Mouse (Mus musculus) urinary bladder, postnatal 25 days (tissue): ENCODE measurements around the gene Inpp4b.

Experiments
- DNase-seq: peaks from one replicate; pipeline ENCODE4 v3.0.0; 2022; ENCODE audit warnings: low spot score

Inpp4b gene

DNA sequence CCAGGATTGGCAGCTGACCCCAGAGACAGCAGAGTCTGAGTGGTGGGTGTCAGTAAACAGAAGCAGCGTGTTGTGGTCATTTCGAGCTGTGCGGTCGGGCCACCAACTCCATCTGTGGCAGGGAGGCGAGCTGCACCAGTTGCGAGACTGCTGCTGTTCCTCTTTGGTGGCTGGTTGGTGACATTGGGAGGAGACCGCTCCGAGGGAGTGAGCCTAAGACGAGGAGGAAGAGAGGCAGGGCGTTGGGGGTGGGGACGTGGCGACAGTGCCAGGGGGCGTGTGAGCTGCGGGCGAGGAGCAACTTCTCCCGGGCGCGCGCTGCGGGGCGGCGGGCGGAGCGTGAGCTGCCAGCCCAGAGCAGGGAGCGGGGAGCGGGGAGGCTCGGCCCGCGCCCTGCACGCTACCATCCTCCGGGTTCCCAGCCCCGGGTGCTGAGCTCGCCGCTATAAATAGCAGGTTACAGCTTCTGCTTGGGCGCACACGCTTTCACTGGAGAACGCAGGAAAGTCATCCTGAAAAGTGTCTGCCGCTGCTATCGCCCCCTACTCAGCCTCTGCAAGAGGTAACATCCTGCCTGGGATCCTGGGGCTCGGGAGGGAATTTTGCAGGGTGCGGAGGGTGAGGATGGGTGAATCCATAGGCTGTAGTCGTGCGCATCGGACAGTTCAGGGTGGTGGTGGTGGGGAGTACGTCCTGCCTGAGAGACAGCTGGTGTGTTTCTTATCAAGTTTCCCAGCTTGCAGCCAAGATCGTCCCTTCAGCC, at the start of gene Inpp4b:
TSS of gene Inpp4b (plus strand) at position 321 of the 763 bp plus-strand sequence.
- peak; percentile 22 for DNase-seq

DNA sequence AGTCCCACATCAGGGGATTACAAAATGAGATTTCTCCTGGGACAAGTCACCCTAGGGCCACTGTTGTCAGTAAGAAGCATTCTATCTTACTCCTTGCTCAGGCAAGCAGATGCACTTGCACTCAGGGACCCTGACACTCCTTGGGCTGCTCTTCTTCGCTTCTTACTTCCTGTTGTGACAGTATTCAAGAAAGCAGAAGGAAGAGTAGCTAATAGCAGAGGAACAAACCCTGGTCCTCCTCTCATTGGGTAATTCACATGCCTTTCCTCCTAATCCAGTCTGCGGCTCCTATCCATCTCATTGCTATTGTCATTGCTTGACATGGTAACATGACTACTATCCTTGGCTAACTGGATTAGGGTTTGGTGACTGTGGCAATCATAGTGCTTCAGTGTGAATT, 7.1 kb upstream of the Inpp4b start:
- DNase-seq, result no peak

DNA sequence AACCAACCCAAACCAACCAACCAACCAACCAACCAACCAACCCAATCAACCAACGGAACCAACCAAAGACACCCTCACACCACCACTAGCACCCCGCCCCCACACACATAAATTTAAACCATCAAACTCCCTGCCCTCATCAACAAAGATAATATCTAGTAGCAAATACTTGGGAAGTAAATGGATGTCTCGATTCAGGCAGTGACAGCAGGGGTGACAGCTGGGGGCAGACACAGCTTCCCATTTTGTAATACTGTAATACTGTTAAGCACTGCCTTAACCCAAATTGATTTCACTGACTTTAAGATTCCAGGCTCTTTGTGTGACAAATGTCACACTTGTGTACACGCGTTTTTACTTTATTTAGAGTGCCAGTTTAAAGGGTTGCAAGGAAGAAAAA, 1.2 kb upstream of the Inpp4b start:
- DNase-seq, result no peak

DNA sequence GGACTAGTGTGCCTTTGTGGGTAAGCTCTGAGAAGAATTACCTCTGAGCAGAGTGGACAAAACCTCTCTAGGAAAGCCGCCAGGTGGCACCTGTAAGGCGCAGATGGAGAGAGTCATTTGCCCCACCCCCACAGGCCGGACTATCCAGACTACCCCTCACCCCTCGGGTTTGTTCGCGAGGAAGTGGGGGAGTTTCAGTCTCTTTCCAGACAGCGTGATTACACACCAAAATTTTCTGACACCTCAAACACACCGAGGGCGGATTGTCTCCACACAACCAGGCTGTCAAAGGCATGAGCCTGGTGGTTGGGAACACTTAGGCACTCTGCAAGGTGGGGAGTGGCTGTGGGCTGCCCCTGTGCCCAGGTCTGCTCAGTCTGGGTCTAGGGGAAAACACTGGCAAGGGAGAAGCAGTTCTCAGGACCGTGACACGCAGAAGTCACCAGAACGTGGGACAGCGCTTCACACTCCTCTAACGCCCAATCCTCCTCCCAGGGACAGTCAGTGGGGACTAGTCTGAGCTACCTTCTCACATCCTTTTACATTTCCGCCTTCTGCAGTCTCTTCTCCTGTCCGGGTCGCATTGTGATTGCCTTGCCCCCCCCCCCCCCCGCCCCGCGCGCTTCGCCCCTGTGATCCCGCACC, 643 bp upstream of the Inpp4b start:
- peak; percentile 48 for DNase-seq

DNA sequence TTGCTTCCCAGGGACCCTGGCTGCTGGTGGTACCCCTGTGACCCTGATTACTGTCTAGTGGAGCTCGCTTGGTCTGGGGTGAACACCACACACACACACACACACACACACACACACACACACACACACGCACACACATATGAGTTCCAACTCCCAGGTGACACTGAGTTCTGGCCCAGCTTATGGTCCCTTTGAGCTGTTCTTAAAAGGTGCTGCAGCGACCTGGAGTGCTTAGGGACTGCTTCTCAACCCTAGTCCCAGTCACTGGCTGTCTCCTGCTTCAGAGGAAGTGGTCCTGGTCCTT, 595 bp downstream of the Inpp4b start:
- no peak for DNase-seq

DNA sequence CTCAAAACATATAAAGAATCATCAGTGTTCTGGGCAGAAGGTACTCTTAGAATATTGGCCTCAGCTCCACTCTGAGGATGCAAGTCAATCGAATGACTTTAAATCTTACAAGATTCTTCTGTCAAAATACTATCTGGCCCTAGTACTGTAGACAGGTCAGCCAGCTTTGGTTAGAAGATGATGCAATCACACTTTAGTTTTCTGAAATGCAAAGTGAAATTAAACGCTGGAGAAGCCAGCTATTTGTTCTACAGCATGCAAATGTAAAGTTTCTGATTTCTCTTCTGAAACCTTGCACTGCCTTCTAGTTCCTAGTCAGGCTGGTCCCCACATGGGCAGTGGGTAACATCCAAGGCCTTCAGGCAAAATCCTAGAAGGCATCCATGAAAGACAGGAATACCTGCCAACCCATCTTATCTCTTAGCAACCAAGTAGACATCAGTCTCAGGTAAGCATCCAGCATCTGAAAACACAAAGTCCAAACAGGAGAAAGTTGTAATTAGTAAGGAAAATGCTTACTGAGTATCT, 2.9 kb downstream of the Inpp4b start:
- DNase-seq, result no peak

DNA sequence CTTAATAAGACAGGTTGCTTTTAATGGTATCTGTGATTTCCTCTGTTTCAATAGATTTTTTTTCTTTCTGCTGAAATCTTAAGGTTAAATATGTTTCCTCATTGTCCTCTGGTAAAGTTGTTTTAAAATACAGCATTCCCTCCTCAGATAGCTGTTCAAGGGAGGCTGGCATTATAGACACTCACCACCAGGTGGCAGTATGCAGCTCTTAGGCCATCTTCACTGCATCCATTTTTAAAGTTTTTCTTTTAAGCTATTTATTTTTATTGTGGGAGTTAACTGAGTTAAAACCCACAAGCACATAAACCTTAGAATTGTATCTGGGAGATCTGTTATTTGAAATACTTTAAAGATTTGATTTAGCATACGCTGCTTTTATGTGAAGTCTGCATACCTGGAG, 7.1 kb downstream of the Inpp4b start:
- DNase-seq, result peak; percentile 46

DNA sequence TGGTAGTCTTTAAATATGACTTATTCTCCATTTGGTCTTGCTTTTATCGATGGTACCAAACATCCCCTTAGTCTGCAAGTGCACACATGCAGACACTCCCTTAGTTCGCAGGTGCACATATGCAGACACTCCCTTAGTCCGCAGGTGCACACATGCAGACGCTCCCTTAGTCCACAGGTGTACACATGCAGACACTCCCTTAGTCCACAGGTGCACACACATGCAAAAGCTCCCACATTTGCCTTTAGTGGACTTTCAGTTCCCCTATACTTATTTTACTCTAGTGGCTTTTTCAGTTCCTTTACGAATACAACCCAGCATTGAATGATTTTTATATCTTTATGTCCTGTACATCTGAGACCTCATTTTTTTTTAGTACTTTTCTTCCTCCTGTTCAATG, 11.1 kb downstream of the Inpp4b start:
- DNase-seq, result no peak

DNA sequence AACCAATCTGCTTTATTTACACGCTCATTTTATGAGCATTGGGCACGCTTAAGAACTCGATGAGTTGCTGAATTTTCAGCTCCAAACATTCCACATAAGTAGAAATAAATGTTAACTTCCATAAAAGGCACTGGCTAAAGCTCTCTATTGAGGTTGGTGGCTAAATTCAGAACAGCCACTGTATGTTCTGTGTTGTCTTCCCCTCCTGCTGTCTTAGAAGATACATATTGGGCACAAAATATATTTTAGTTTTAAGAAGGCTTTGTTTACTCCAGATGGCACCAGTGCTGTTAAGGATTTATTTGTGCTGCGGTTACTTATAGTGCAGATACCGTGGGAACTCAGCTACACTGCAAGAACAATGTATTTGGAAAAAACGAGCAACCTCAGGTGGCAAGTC, 15.8 kb downstream of the Inpp4b start:
- no peak for DNase-seq

DNA sequence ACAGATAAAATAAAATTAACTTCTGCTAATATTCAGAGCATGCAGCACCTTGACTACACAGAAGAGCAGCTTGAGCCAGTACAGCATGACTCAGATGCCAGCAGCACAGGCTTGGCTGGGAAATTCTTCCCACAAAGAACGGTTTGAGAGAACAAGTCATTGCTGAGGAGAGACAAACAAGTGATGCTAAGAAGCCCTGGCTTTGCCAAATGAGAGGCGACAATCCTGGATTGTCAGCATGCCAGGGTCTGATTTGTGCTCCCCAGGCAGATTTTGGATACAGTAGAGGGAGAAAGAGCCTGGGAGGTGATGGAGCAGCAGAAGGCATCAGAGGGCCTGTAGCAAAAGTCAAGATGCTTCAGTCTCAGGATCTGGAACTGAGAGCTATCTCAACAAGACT, 18.2 kb downstream of the Inpp4b start:
- DNase-seq, result no peak

DNA sequence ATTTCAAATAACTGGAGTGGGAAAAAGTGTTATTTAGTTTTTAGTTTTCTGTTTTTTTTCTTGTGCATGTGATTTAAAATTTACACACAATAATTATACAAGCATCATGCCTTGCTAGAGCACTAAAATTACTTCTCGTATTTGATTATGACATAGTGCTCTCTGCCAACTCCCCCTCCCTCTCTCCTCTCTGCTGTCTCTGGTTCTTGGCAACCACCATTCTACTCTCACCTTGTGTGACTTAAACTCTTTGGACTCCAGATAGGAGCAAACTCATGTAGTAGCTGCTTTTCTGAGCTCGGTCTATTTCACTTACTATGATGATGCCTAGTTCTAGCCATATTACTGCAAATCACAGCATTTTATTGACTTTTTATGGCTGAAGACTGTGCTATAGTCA, 18.8 kb downstream of the Inpp4b start:
- no peak for DNase-seq

DNA sequence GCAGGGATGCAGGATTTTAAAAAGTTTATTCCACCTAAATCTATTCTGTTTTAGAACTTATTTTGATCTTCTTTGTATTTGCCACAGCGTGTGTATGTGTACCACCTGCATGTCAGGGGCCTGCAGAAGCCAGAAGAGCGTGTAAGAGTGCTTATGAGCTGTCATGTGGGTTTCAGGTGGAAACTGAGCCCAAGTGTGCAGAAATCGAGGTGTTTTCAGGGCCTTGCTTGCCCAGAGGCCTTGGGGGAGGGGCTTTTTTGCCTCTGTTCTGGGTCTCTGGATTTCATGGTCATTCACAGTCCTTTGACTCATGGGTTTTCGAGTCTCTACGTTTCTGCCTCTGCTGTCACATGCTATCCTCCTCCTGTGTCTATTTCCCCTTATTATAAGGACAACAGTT, 28.3 kb downstream of the Inpp4b start:
- DNase-seq, result no peak

DNA sequence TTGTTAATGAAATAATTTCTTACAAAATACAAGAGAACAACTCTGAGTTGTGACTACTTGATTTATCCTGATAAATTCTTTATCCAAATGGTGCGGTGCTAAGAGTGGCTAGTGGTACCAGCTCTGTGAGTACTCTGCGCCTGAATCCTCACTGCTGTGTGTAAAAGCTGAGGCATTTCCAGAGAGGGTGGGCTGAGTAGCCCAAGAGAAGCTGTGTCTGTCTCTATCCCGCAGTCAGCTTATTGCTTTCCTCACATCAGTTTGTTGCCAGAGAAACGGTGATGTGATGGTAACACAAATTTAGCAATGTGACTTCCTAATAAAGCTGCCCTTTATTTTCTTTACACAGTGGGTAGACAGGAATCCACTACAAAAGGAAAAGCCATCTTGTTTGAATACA, 29.5 kb downstream of the Inpp4b start:
- DNase-seq, result no peak

DNA sequence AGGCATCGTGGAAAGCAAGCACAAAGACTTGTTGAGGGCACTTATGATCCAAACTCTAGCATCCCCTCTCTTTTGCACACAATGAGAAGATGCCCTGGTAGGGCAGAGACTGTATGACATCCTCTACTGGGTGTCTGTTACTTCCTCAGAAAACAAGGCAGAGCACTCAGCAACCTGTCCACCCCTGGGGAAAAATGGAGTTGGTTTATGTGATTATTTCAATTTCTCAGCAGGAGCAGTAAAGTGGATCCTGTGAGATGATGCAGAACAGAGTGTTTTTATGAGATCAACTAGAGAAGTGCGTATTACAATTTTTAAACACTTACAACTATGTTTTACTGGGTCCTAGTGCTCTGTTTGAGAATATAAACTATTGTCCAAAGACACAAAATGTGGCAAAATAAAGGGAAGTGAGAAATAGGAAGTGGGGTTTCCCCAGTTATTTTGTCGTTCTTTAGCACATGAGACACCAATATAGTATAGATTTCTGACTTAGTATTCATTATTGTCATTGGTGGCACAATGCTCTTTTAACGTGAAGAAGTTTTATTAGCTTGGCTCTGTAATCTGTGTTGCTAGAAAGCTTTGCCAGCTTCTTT, 32.6 kb downstream of the Inpp4b start:
- no peak for DNase-seq

DNA sequence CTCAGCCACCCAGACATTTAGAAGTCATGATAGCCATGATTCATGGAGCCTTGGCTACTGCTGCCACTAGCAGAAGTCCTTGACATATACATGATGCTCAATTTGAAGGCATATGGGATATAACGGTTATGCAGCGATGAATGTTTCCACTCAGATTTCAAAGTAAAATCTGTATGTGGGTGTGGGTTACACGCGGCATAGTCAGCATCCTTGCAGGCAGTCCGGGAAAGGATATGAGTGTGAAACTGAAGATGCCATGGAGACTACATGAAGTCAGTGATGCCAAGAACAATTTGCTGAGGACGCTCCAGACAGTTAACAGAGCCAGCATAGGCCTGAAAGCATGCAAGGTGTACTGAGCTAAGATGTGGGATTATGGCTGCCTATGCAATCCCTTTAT, 46.6 kb downstream of the Inpp4b start:
- no peak for DNase-seq

DNA sequence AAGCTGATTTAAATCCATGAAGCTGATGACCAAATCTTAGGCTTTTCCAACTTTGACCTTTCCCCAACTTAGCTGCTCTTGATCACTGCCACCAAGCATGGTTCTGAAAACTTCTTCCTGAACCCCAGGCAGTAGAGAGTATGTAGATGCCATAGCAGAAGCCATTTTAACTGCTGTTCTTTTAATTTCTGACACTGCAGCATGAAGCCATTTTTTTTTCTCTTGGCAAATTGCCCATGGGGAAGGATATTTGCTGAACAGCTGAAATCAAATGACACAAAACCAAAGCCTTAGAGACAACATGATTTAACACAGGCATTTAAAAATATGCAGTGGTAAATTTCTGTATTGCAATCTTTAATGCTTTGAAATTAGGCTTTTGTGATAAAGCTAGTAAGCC, 56.7 kb downstream of the Inpp4b start:
- DNase-seq, result no peak

DNA sequence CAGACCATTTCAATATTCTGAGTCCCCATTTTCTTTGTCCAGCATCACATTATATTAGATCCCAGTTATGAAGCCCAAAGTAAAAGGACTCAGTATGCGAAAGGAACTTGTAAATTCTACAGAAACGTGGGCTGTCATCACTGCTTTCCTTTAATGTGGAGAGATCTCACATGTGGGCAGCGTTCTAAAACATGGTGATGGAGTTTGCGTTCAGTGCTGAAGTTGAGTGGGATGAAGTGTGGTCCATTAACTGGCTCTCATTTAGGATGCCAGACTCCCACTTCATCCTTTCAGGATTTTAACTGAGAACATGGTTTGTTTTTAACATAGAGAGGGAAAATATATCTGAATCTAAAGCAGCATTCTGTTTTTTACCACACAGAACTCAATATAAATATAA, 57.1 kb downstream of the Inpp4b start:
- DNase-seq, result no peak

DNA sequence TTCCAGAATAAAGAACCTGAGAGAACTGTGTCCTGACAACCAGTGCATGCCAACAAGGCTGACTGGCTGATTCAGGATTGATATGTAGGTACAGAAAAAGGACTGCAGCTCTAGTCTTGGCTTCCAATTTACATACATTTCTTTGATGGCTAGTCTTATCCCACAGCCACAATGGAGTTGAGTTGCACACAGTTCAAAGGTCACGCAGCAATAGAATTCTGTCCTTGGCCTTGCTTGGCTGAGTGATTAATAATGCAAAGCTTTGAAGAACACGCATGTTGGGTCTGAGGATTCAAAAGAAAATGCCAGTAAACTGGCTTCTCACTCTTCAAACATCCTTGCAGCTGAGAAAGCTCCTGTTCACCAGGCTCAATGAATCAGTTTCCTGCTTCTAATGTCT, 70.4 kb downstream of the Inpp4b start:
- DNase-seq, result no peak

DNA sequence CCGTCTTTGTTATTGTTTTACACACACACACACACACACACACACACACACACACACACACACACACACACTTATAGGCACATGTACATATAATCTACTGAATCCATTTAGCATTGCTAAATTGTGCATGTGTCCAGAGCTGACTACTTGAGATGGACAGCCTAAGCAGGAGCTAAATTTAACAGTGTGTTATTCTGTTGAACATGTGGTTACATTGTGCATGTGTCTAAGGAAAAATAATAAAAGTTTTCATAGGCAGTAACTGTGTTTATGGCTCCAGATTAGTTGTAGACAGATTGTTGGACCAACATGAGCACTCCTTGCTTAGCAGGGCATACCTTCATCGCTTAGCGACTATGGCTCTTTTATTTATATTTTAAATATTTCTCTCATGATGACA, 101.6 kb downstream of the Inpp4b start:
- no peak for DNase-seq

DNA sequence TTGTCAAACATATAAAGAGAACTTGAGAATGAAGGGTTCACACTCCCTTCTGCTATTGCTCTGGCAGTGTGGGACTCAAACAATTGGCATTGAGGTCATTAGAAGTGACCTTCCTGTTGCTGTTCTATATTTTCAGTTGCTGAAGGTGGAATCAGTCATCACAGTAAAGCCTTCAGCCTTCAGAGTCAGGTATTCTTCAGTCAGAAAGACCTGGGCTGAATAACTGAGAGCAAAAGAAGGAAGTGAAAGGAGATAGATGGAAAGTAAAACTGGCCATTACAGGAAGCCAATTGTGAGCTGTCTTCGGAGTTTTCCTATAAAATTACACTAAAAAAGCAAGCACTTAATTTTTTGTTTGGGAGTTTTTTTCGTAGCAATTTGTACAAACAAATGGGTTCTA, 107.4 kb downstream of the Inpp4b start:
- DNase-seq, result no peak

DNA sequence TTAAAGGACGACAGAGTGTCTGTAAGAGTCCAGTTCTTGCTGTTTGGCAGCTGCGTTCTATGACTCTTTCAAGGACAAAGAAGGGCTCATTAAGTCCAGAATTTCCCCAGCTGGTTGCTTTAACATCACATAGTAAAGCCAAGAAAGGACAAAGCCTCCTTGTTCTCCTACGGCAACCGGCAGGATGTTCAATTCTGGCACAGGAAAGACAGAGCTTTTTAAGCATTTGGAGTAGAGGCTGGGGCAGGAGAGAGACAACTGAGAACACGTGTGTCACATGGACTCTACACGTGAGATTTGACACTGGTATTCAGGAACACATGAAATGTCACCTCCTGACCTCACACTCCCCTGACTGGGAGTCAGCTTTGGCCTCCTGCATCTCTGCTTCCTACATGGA, 109.7 kb downstream of the Inpp4b start:
- DNase-seq, result no peak

DNA sequence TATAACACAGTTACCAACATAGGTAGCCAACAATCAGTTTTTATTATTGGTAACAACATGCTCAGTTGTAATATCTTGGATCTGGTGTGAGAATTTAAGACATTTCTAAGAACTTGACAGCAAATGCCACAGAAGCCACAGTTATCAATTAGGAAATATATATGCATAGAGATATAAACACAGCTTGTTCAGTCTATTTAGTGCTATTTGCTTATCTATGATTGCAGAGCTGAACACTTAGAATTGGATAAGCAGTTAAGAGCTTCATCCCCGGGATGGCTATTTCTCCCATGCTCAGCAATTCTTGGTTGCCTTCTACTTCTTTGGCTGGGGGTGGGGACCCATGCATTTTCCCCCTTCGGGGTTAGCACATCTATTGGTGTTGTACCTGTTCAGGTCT, 112.5 kb downstream of the Inpp4b start:
- DNase-seq, result no peak

DNA sequence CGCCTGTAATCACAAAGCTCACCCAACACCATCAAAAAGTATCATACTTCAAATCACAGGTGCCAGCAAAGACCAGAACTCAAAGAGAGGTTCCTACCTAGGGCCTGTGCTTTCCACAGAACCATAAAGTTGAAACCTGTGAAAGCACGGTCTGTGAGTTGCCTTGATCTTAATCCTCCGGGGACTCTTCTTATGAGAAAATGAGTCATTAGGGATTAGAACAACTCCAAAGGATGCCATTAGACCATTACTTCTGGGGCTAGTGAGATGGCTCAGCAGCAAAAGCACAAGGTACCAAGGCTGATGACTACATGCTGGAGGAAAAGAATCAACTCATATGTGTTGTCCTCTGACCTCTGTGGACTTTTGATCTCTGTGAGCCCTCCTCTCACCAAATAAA, 121.4 kb downstream of the Inpp4b start:
- DNase-seq, result no peak

DNA sequence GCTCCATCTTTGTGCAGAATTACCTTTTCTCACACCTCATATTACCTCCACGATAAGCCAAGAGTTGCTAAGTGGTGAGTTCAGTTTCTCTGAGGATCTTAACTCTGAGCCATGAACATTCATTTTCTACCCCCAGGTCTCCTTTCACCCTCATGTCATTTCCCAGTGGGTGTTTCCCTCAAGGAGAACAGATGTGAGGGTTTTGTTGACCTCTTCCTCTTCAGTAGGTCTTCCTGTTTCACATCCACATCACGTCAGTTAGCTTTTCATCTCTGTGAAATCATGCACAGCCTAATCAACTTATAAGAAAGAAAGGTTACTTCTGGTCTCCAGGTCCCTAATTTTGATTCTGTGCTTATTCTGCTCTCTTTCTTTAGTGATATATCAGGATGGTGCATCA, 124.4 kb downstream of the Inpp4b start:
- DNase-seq, result no peak
